Mouse (Mus musculus): ENCODE results near the gene Ppp1cc. TPM values are rescaled to one million over a fixed set of nuclear protein-coding genes. Genes with fewer than 3 reads are reported as not detected.

The Ppp1cc gene
- polyA plus RNA-seq, 1 experiment from 2014 or later: 104 TPM

DNA sequence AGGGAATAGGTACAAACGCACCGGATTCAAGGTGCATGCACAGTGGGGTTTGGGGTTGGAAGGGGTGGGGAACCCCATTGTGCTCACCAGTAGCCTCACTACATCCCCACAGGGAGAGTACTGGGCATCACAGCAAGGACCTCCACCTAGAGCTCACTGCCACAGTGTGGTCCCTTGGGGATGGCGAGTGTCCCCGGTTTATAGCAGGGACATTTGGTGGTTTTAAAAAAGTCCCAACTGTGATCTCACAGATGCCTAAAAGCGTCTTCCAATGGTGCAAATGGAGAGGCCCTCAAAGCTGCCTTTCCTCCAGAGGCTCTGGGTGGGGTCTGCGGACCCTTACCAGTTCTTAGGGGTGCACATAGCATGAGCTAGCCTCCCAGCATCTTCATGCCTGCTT, 55.8 kb downstream of the Ppp1cc start:
- H3K27ac ChIP-seq (replicated peaks): no peak overlapping the region
- H3K4me2 ChIP-seq (replicated peaks; ENCODE audit: low read depth): no peak overlapping the region
- no peak overlapping the region for H3K4me3 ChIP-seq (ENCODE audit: low read depth, low read length)
- no peak for ATAC-seq (ENCODE audit: low FRiP score, low TSS enrichment)
- TF ChIP-seq CTCF (IDR thresholded peaks at IDR 0.05; ENCODE audit: low read depth) (no peak), EP300 (optimal IDR thresholded peaks at IDR 0.05) (no peak)
- no peak for DNase-seq (ENCODE audit: low spot score)
- H3K36me3 ChIP-seq (ENCODE audit: control insufficient read depth, insufficient read depth, low read length): no peaks in the 10 kb centered on the region
- WGBS: 94% methylated on average over 6 of the region's 6 CpGs
- no peaks in the 10 kb centered on the region for H3K9me3 ChIP-seq (ENCODE audit: control insufficient read depth, low read length)
- H3K4me1 ChIP-seq (replicated peaks; ENCODE audit: control insufficient read depth, insufficient read depth): no peaks in the 10 kb centered on the region
- H3K27me3 ChIP-seq (ENCODE audit: control insufficient read depth, insufficient read depth, low read length): no peaks in the 10 kb centered on the region
- H3K9ac ChIP-seq (ENCODE audit: low read length): no peak overlapping the region

DNA sequence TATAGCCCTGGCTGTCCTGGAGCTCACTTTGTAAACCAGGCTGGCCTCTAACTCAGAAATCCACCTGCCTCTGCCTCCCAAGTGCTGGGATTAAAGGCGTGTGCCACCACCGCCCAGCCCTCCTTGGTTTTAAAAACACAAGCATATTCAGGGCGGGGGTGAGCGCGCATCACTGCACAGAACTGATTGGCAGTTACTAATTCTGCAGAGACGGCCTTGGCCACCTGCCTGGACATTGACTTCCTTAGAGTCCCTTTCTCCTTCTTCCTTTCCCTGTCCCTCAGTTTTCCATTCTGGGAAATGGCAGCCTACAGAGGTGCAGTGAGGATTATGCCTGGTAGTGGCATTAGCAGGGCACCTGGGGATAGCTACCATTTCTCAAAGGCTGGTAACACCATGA, 59.6 kb downstream of the Ppp1cc start:
- Histone ChIP-seq H3K4me1 (replicated peaks; ENCODE audit: control insufficient read depth, insufficient read depth) (peaks cover 2% of the 10 kb centered on the region; the same call in 1 of the 2 replicates), H3K9me3 (ENCODE audit: control insufficient read depth, low read length) (no peaks in the 10 kb centered on the region), H3K27me3 (ENCODE audit: control insufficient read depth, insufficient read depth, low read length) (no peaks in the 10 kb centered on the region), H3K4me2 (replicated peaks; ENCODE audit: low read depth) (no peak overlapping the region), H3K4me3 (ENCODE audit: low read depth, low read length) (no peak overlapping the region), H3K36me3 (ENCODE audit: control insufficient read depth, insufficient read depth, low read length) (no peaks in the 10 kb centered on the region), H3K27ac (replicated peaks) (no peak overlapping the region), H3K9ac (ENCODE audit: low read length) (no peak overlapping the region)
- TF ChIP-seq CTCF (IDR thresholded peaks at IDR 0.05; ENCODE audit: low read depth): no peak
- no peak for TF ChIP-seq EP300 (optimal IDR thresholded peaks at IDR 0.05)
- 92% methylated on average over 6 of the region's 6 CpGs for WGBS
- DNase-seq (ENCODE audit: low spot score) (no peak), ATAC-seq (ENCODE audit: low FRiP score, low TSS enrichment) (no peak)

DNA sequence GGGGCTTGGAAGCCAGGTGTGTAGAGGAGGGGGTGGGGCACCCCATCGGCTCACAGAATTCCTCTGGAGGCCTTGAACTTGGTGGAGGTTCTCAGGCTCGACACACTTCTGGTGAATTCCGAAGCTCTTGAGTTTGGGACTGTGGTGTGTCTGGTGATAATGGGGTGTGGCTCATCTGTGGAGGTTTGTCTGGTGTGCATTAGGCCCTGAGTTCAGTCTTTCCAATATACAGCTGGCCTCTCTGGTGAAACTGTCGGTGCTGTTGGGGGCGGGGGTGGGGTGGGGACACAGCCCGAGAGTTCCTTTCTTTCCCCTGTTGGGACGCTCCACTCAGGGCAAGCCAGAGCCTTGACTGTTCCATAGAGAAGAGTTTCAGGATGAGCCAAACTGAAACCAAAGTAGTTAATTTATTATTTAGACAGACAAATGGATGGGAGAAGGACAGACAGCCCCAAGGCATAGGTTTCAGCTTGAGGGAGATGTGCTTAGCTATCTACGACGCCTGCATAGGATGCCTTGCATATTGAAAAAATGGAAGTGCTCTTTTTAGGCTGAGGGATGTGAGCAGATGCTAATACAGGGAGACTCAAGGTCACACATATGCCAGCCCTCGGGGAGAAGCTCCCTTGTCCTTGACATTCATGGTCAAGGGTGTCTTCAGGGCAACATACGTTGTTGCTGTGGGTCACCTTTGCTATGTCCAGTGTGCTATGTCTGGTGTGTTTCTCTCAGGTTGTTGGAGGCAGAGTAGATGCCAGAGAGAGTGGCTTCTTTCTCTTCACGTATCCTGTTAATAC, 60.2 kb downstream of the Ppp1cc start:
- ATAC-seq (ENCODE audit: low FRiP score, low TSS enrichment): no peak
- Histone ChIP-seq H3K4me2 (replicated peaks; ENCODE audit: low read depth) (no peak overlapping the region), H3K27ac (replicated peaks) (no peak overlapping the region), H3K9me3 (ENCODE audit: control insufficient read depth, low read length) (no peaks in the 10 kb centered on the region), H3K9ac (ENCODE audit: low read length) (no peak overlapping the region), H3K4me1 (replicated peaks; ENCODE audit: control insufficient read depth, insufficient read depth) (peaks cover 2% of the 10 kb centered on the region; the same call in 1 of the 2 replicates), H3K36me3 (ENCODE audit: control insufficient read depth, insufficient read depth, low read length) (no peaks in the 10 kb centered on the region), H3K4me3 (ENCODE audit: low read depth, low read length) (no peak overlapping the region), H3K27me3 (ENCODE audit: control insufficient read depth, insufficient read depth, low read length) (no peaks in the 10 kb centered on the region)
- WGBS: 78% methylated on average over 12 of the region's 12 CpGs
- DNase-seq (ENCODE audit: low spot score): no peak
- TF ChIP-seq EP300 (optimal IDR thresholded peaks at IDR 0.05) (no peak), CTCF (IDR thresholded peaks at IDR 0.05; ENCODE audit: low read depth) (no peak)

- H3K27me3 ChIP-seq (ENCODE audit: control insufficient read depth, insufficient read depth, low read length): no peaks in the 10 kb centered on the region
- H3K27ac ChIP-seq (replicated peaks): no peak overlapping the region
- H3K9ac ChIP-seq (ENCODE audit: low read length): no peak overlapping the region
- peaks cover 2% of the 10 kb centered on the region; the same call in 1 of the 2 replicates for H3K4me1 ChIP-seq (replicated peaks; ENCODE audit: control insufficient read depth, insufficient read depth)
- WGBS: 78% methylated on average over 7 of the region's 7 CpGs
- ATAC-seq (ENCODE audit: low FRiP score, low TSS enrichment): no peak
- H3K4me2 ChIP-seq (replicated peaks; ENCODE audit: low read depth): no peak overlapping the region
- H3K9me3 ChIP-seq (ENCODE audit: control insufficient read depth, low read length): no peaks in the 10 kb centered on the region
- H3K36me3 ChIP-seq (ENCODE audit: control insufficient read depth, insufficient read depth, low read length): no peaks in the 10 kb centered on the region
- no peak for DNase-seq (ENCODE audit: low spot score)
- TF ChIP-seq EP300 (optimal IDR thresholded peaks at IDR 0.05) (no peak), CTCF (IDR thresholded peaks at IDR 0.05; ENCODE audit: low read depth) (no peak)
- no peak overlapping the region for H3K4me3 ChIP-seq (ENCODE audit: low read depth, low read length)
Observed at GRCm38 (mm10) chr5:122218928-122219327, 60.9 kb downstream of the Ppp1cc start.

- H3K4me1 ChIP-seq (replicated peaks; ENCODE audit: control insufficient read depth, insufficient read depth): peaks cover 2% of the 10 kb centered on the region; the same call in 1 of the 2 replicates
- no peak overlapping the region for H3K27ac ChIP-seq (replicated peaks)
- H3K4me2 ChIP-seq (replicated peaks; ENCODE audit: low read depth): no peak overlapping the region
- H3K27me3 ChIP-seq (ENCODE audit: control insufficient read depth, insufficient read depth, low read length): no peaks in the 10 kb centered on the region
- 54% methylated on average over 18 of the region's 18 CpGs for WGBS
- H3K9me3 ChIP-seq (ENCODE audit: control insufficient read depth, low read length): no peaks in the 10 kb centered on the region
- ATAC-seq (ENCODE audit: low FRiP score, low TSS enrichment): peak; percentile 39; the same call in 1 of the 2 replicates
- H3K36me3 ChIP-seq (ENCODE audit: control insufficient read depth, insufficient read depth, low read length): no peaks in the 10 kb centered on the region
- no peak overlapping the region for H3K9ac ChIP-seq (ENCODE audit: low read length)
- no peak overlapping the region for H3K4me3 ChIP-seq (ENCODE audit: low read depth, low read length)
- DNase-seq (ENCODE audit: low spot score): no peak
- TF ChIP-seq CTCF (IDR thresholded peaks at IDR 0.05; ENCODE audit: low read depth): no peak
- no peak for TF ChIP-seq EP300 (optimal IDR thresholded peaks at IDR 0.05)
Observed at GRCm38 (mm10) chr5:122219655-122220629, 61.9 kb downstream of the Ppp1cc start.
